Comparison of ENCODE assay signal across 33 mouse cellular contexts in genomic region chr9:11982102-11982882, GRCm38 (mm10).
DNase-seq lines count a peak whose midpoint lies in the region; ATAC-seq lines count a peak whose summit lies in the region.
"Had no signal": no experiment of that assay in that cellular context is flagged by ENCODE, and none has a peak within 500 bp of the region (broad histone marks: within the 10 kb centered on the region; RNA-seq: fewer than 3 reads in every experiment).

No protein-coding gene starts in this region.

- no peak overlapping the region for H3K4me3 ChIP-seq in midbrain, embryonic 14.5 days (replicated peaks; ENCODE audit: low read depth, low read length)
- H3K4me3 ChIP-seq in midbrain, embryonic 13.5 days (replicated peaks): no peak overlapping the region
- H3K4me3 ChIP-seq in intestine, embryonic 16.5 days (ENCODE audit: low read length): no peak overlapping the region
- H3K4me3 ChIP-seq: embryonic facial prominence, embryonic 12.5 days; heart, embryonic 10.5 days; hindbrain, embryonic 12.5 days; intestine, embryonic 15.5 days; limb, embryonic 10.5 days; limb, embryonic 15.5 days; liver, embryonic 13.5 days; megakaryocyte, embryonic 14.5 days; neural tube, embryonic 15.5 days had no signal

- no peaks in the 10 kb centered on the region for H3K27me3 ChIP-seq in midbrain, embryonic 14.5 days (ENCODE audit: control insufficient read depth, insufficient read depth, low read length)
- H3K27me3 ChIP-seq in midbrain, embryonic 13.5 days: no peaks in the 10 kb centered on the region
- no peaks in the 10 kb centered on the region for H3K27me3 ChIP-seq in intestine, embryonic 16.5 days (replicated peaks; ENCODE audit: control insufficient read depth, insufficient read depth, low read length)
- H3K27me3 ChIP-seq: embryonic facial prominence, embryonic 12.5 days; hindbrain, embryonic 12.5 days; intestine, embryonic 15.5 days; limb, embryonic 15.5 days; liver, embryonic 13.5 days; megakaryocyte, embryonic 14.5 days; neural tube, embryonic 15.5 days had no signal

- no peaks in the 10 kb centered on the region for H3K36me3 ChIP-seq in midbrain, embryonic 14.5 days (ENCODE audit: control insufficient read depth, insufficient read depth, low read length)
- H3K36me3 ChIP-seq in midbrain, embryonic 13.5 days: no peaks in the 10 kb centered on the region
- no peaks in the 10 kb centered on the region for H3K36me3 ChIP-seq in intestine, embryonic 16.5 days (ENCODE audit: control insufficient read depth, insufficient read depth, low read length)
- H3K36me3 ChIP-seq: embryonic facial prominence, embryonic 12.5 days; heart, embryonic 10.5 days; hindbrain, embryonic 12.5 days; intestine, embryonic 15.5 days; limb, embryonic 10.5 days; limb, embryonic 15.5 days; liver, embryonic 13.5 days; neural tube, embryonic 15.5 days had no signal

- H3K27ac ChIP-seq in midbrain, embryonic 14.5 days (replicated peaks; ENCODE audit: low read depth, low read length): 0 out of 2 replicates have a peak overlapping the region, but pooled peaks have one; percentile 2
- no peak overlapping the region for H3K27ac ChIP-seq in midbrain, embryonic 13.5 days
- no peak overlapping the region for H3K27ac ChIP-seq in intestine, embryonic 16.5 days (ENCODE audit: low read length)
- H3K27ac ChIP-seq: embryonic facial prominence, embryonic 12.5 days; heart, embryonic 10.5 days; hindbrain, embryonic 12.5 days; hindbrain, postnatal 0 days; intestine, embryonic 15.5 days; kidney, postnatal 0 days; limb, embryonic 10.5 days; limb, embryonic 15.5 days; liver, embryonic 13.5 days; neural tube, embryonic 15.5 days had no signal

- no peak overlapping the region for H3K4me2 ChIP-seq in midbrain, embryonic 14.5 days (ENCODE audit: low read length)
- H3K4me2 ChIP-seq in midbrain, embryonic 13.5 days (replicated peaks): no peak overlapping the region
- H3K4me2 ChIP-seq in intestine, embryonic 16.5 days (ENCODE audit: low read depth, low read length): no peak overlapping the region
- H3K4me2 ChIP-seq: embryonic facial prominence, embryonic 12.5 days; hindbrain, embryonic 12.5 days; intestine, embryonic 15.5 days; limb, embryonic 15.5 days; liver, embryonic 13.5 days; neural tube, embryonic 15.5 days had no signal

- DNase-seq in embryo, embryonic 10 days (ENCODE audit: low spot score): peak; percentile 4
- no peak for DNase-seq in embryo, embryonic 9.5 days (ENCODE audit: extremely low spot score)
- no peak for DNase-seq in midbrain, embryonic 14.5 days
- DNase-seq in brain, adult 2 months (ENCODE audit: low read depth, low spot score): peak; percentile 6
- no peak for DNase-seq in right cerebral cortex, postnatal 4 days
- DNase-seq: adrenal gland, adult 2 months; cerebellum, adult 11 months; cerebellum, adult 9-10 months; cerebellum, postnatal 36 days; gastrocnemius, postnatal 25 days; heart, postnatal 36 days; kidney, adult 8-10 months; layer of hippocampus, adult 9-11 months; liver, embryonic 13.5 days; lung, adult 18-20 months; lung, postnatal 4 days; retina, postnatal 1 day; right cerebral cortex, postnatal 14 days; thymus, postnatal 14 days had no signal

- H3K4me1 ChIP-seq in midbrain, embryonic 14.5 days (ENCODE audit: control insufficient read depth, insufficient read depth, low read length): no peaks in the 10 kb centered on the region
- H3K4me1 ChIP-seq in midbrain, embryonic 13.5 days (replicated peaks): no peaks in the 10 kb centered on the region
- no peaks in the 10 kb centered on the region for H3K4me1 ChIP-seq in intestine, embryonic 16.5 days (ENCODE audit: control insufficient read depth, insufficient read depth, low read length)
- H3K4me1 ChIP-seq: embryonic facial prominence, embryonic 12.5 days; heart, embryonic 10.5 days; hindbrain, embryonic 12.5 days; intestine, embryonic 15.5 days; limb, embryonic 10.5 days; limb, embryonic 15.5 days; liver, embryonic 13.5 days; megakaryocyte, embryonic 14.5 days; neural tube, embryonic 15.5 days had no signal

- WGBS in midbrain, embryonic 14.5 days: 50% methylated on average over 2 of the region's 2 CpGs
- 49% methylated on average over 2 of the region's 2 CpGs for WGBS in midbrain, embryonic 13.5 days
- 52% methylated on average over 2 of the region's 2 CpGs for WGBS in intestine, embryonic 16.5 days

- no peaks in the 10 kb centered on the region for H3K9me3 ChIP-seq in midbrain, embryonic 14.5 days (ENCODE audit: control insufficient read depth, low read length)
- H3K9me3 ChIP-seq in midbrain, embryonic 13.5 days: no peaks in the 10 kb centered on the region
- H3K9me3 ChIP-seq in intestine, embryonic 16.5 days (ENCODE audit: control insufficient read depth, low read length): no peaks in the 10 kb centered on the region
- H3K9me3 ChIP-seq: embryonic facial prominence, embryonic 12.5 days; heart, embryonic 10.5 days; hindbrain, embryonic 12.5 days; intestine, embryonic 15.5 days; limb, embryonic 10.5 days; limb, embryonic 15.5 days; liver, embryonic 13.5 days; megakaryocyte, embryonic 14.5 days; neural tube, embryonic 15.5 days had no signal

- H3K9ac ChIP-seq in midbrain, embryonic 14.5 days (replicated peaks; ENCODE audit: low read length): no peak overlapping the region
- no peak overlapping the region for H3K9ac ChIP-seq in midbrain, embryonic 13.5 days (replicated peaks)
- no peak overlapping the region for H3K9ac ChIP-seq in intestine, embryonic 16.5 days (ENCODE audit: low read depth, low read length)
- H3K9ac ChIP-seq: embryonic facial prominence, embryonic 12.5 days; hindbrain, embryonic 12.5 days; intestine, embryonic 15.5 days; limb, embryonic 15.5 days; liver, embryonic 13.5 days; neural tube, embryonic 15.5 days had no signal

- no peak for ATAC-seq in midbrain, embryonic 14.5 days (ENCODE audit: low FRiP score, low TSS enrichment)
- no peak for ATAC-seq in midbrain, embryonic 13.5 days
- no peak for ATAC-seq in intestine, embryonic 16.5 days
- ATAC-seq: activated CD4-positive, CD25-positive, alpha-beta regulatory T cell, adult 4 months; hindbrain, postnatal 0 days; intestine, embryonic 15.5 days; lung, postnatal 0 days had no signal

Comparison
In these comparisons a context has a peak if more than half of its experiments do, and no peak if none do; other contexts are left out.
1. DNase-seq: peak in embryo, embryonic 10 days (single experiment) and brain, adult 2 months (single experiment); none in embryo, embryonic 9.5 days (single experiment), midbrain, embryonic 14.5 days (single experiment) and right cerebral cortex, postnatal 4 days (single experiment).